Mouse (Mus musculus) adrenal gland, postnatal 14 days (tissue): ENCODE measurements around the gene Gm18596. TPM values are rescaled to one million over a fixed set of nuclear protein-coding genes. Genes with fewer than 3 reads are reported as not detected.
"Not testable (repeated sequence)": the region's sequence is repeated elsewhere in the genome, so short reads cannot be mapped to it uniquely, and the experiment has no call there.

Experiments
- DNase-seq: peaks from one replicate; pipeline ENCODE4 v3.0.0; 2021; ENCODE audit warnings: mixed read lengths
- total RNA-seq: library from RNA; stranded (reverse); gene quantifications from 2 replicates; pipeline ENCODE4 v1.2.3, GENCODE M21; 2021

Gene Gm18596
- total RNA-seq, 1 experiment from 2014 or later = not detected

DNA sequence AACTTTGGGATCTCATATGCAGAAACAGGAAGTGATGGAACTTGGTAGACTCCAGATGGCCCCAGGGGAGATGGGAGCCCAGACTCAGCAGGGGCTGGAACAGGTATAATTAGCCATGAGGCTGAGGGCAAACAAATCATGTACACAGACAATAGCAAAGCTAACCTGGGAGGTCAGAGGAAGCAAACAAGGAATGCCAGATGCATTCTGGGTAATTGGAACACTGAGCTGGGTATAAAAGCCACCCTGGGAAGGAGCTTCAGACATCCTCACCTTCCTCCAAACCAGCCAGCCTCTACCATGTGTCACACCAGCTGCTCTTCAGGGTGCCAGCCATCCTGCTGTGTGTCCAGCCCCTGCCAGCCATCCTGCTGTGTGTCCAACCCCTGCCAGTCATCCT is 31.3 kb downstream of the Gm18596 start, which contains the start of gene Gm10024:
Gene Gm10024 (plus strand): TSS at position 301 of the 400 bp plus-strand sequence.
- DNase-seq = not testable (repeated sequence)

DNA sequence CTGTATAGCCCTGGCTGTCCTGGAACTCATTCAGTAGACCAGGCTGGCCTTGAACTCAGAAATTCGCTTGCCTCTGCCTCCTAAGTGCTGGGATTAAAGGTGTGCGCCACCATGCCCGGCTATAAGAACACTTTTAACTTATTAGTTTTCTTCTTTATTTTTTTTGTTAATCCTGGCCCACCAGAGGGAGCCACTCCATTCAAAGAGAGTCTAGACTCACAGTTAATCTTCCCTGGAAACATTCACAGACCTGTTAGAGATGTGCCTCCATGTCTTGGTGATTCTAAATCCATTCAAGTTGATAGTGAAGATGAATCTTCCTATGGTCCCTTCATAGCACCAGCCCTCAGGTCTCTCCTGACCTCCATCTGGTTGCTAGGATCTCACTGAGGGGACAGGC is 32.6 kb downstream of the Gm18596 start:
- DNase-seq = no peak

DNA sequence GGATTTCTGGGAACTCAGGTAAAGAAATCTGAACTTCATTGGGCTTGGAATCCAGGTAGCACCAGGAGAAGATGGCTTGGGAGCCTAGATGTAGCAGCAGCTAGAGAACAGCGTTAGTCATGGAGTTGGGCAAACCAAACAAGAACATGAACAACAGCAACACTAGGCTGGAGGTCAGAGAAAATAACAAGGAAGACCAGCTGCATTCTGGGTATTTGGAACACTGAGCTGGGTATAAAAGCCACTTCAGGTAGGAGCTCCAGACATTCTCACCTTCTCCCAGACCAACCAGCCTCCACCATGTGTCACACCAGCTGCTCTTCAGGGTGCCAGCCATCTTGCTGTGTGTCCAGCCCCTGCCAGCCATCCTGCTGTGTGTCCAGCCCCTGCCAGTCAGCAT is 36.1 kb downstream of the Gm18596 start, which contains the start of gene Gm10272:
Gene Gm10272 (plus strand): TSS at position 301 of the 400 bp plus-strand sequence.
- no peak for DNase-seq

DNA sequence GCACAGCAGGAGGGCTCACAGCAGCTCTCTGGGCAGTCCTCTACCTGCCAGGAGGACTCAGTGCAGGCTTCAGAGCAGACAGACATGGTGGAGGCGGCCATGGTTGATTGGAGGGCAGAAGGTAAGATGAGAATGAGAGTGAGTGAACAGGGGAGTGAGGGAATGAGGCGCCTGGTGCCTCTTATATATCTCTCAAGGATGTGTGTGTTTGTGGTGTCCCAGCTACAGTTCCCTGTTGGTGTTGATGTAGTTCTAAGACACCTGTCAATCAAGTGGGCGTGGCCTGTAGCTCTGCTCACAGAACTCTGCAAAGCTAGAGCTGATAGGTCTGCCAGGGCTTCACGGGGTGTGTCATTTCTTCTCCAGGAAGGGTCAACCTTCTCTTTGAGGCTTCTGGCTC is 45.3 kb downstream of the Gm18596 start, which contains the start of gene Gm9508:
Gene Gm9508 (minus strand): TSS at position 101 of the 400 bp plus-strand sequence.
- DNase-seq = no peak

Other genes starting within 250 kb of the Gm18596 start
- gene Fam207a, start 226.9 kb downstream of the Gm18596 start, total RNA-seq = 21.6 and 27.2 TPM in 2 replicates
- 5.8 and 16.0 TPM in 2 replicates for gene Itgb2, start 212.4 kb downstream of the Gm18596 start, total RNA-seq
- gene Pttg1ip, start 160.9 kb downstream of the Gm18596 start, total RNA-seq = 168 and 172 TPM in 2 replicates
- 93.0 and 111 TPM in 2 replicates for gene Sumo3, start 136.5 kb downstream of the Gm18596 start, total RNA-seq
- 23.6 and 31.5 TPM in 2 replicates for gene Gm49325, start 136.4 kb downstream of the Gm18596 start, total RNA-seq
- 49.8 and 50.2 TPM in 2 replicates for gene Ube2g2, start 120.4 kb downstream of the Gm18596 start, total RNA-seq
- 0.41 TPM in 1 of 2 replicates, not detected in the other for gene Tspear, start 56.1 kb downstream of the Gm18596 start, total RNA-seq
- not detected in 2 replicates for gene Gm19402, start 51.9 kb downstream of the Gm18596 start, total RNA-seq
- gene Gm9508, start 45.4 kb downstream of the Gm18596 start, total RNA-seq = not detected in 2 replicates
- not detected in 2 replicates for gene Gm10272, start 36.0 kb downstream of the Gm18596 start, total RNA-seq
- gene Gm10024, start 31.2 kb downstream of the Gm18596 start, total RNA-seq = not detected in 2 replicates
- gene Gm10142, start 26.8 kb downstream of the Gm18596 start, total RNA-seq = not detected in 2 replicates
- not detected in 2 replicates for gene Krtap12-1, start 22.0 kb downstream of the Gm18596 start, total RNA-seq
- gene Gm10100, start 16.2 kb downstream of the Gm18596 start, total RNA-seq = not detected in 2 replicates
- gene Gm9736, start 8.7 kb upstream of the Gm18596 start, total RNA-seq = not detected in 2 replicates
- gene Gm3233, start 17.0 kb upstream of the Gm18596 start, total RNA-seq = not detected in 2 replicates
- gene Gm3238, start 28.7 kb upstream of the Gm18596 start, total RNA-seq = not detected in 2 replicates
- not detected in 2 replicates for gene Gm7138, start 34.3 kb upstream of the Gm18596 start, total RNA-seq
- gene Gm3250, start 39.9 kb upstream of the Gm18596 start, total RNA-seq = not detected in 2 replicates
- not detected in 2 replicates for gene Gm7137, start 45.6 kb upstream of the Gm18596 start, total RNA-seq
- not detected in 2 replicates for gene Gm9639, start 52.4 kb upstream of the Gm18596 start, total RNA-seq
- not detected in 2 replicates for gene Gm19668, start 56.5 kb upstream of the Gm18596 start, total RNA-seq
- not detected in 2 replicates for gene Gm9507, start 69.2 kb upstream of the Gm18596 start, total RNA-seq
- not detected in 2 replicates for gene Gm2696, start 72.0 kb upstream of the Gm18596 start, total RNA-seq
- not detected in 2 replicates for gene Krtap10-4, start 84.5 kb upstream of the Gm18596 start, total RNA-seq
- gene Krtap10-10, start 93.3 kb upstream of the Gm18596 start, total RNA-seq = not detected in 2 replicates
- gene Gm36176, start 104.2 kb upstream of the Gm18596 start, total RNA-seq = not detected in 2 replicates
- gene Gm10318, start 110.2 kb upstream of the Gm18596 start, total RNA-seq = not detected in 2 replicates
- not detected in 2 replicates for gene Gm3285, start 119.3 kb upstream of the Gm18596 start, total RNA-seq
- gene Lrrc3, start 159.9 kb upstream of the Gm18596 start, total RNA-seq = 7.6 and 14.0 TPM in 2 replicates
- 2.4 and 4.8 TPM in 2 replicates for gene Trpm2, start 227.9 kb upstream of the Gm18596 start, total RNA-seq
- gene 1810043G02Rik, start 235.9 kb upstream of the Gm18596 start, total RNA-seq = 15.4 and 17.5 TPM in 2 replicates